In the genomic region with DNA sequence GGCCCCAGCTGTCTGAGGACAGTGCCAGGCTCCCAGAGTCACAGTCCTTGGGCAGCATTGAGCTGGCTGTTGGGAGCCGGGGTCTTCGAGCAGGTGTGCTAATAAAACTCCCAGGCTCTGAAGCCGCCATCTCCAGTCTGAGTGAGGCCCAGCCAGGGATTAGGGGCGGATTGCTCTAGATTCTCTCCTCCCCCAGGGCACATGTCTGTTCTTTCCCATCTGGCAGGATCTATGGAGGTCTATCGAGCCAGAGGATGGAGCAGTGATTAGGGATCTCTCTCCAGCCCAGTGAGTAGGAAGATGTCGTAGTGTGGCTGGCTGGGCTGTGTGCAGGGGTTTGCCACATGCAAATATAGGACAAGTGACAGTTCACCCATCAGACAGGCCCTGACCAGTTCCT, we compare ENCODE assay signal across 8 mouse cellular contexts. TPM values are rescaled to one million over a fixed set of nuclear protein-coding genes. Genes with fewer than 3 reads are reported as not detected.
A peak's percentile ranks its signal among the peaks of the same experiment; 100 is the strongest.
DNase-seq lines count a peak whose midpoint lies in the region; ATAC-seq and TF ChIP-seq lines count a peak whose summit lies in the region.

No protein-coding gene starts in this region.

- 80% methylated on average over 6 of the region's 6 CpGs for WGBS in forebrain, embryonic 11.5 days
- WGBS in forebrain, embryonic 16.5 days: 55% methylated on average over 6 of the region's 6 CpGs
- 86% methylated on average over 6 of the region's 6 CpGs for WGBS in midbrain, embryonic 10.5 days
- WGBS in midbrain, embryonic 14.5 days: 57% methylated on average over 6 of the region's 6 CpGs
- WGBS in hindbrain, embryonic 14.5 days: 59% methylated on average over 6 of the region's 6 CpGs
- 48% methylated on average over 6 of the region's 6 CpGs for WGBS in neural tube, embryonic 13.5 days
- 94% methylated on average over 6 of the region's 6 CpGs for WGBS in thymus, adult 2 months

- TF ChIP-seq POLR2A in thymus, adult 2 months (IDR thresholded peaks at IDR 0.05; ENCODE audit: control insufficient read depth, extremely low read depth, insufficient read depth, low read length, poor library complexity): no peak

- no peak for TF ChIP-seq CTCF in thymus, adult 2 months (IDR thresholded peaks at IDR 0.05; ENCODE audit: borderline replicate concordance, control insufficient read depth, extremely low read depth, insufficient read depth, low read length, poor library complexity)

- 0 out of 2 replicates have a peak overlapping the region, but pooled peaks have one; percentile 11 for H3K4me3 ChIP-seq in forebrain, embryonic 11.5 days (ENCODE audit: low read depth, low read length)
- H3K4me3 ChIP-seq in forebrain, embryonic 16.5 days (replicated peaks; ENCODE audit: low read length): no peak overlapping the region
- H3K4me3 ChIP-seq in midbrain, embryonic 10.5 days: no peak overlapping the region
- no peak overlapping the region for H3K4me3 ChIP-seq in midbrain, embryonic 14.5 days (replicated peaks; ENCODE audit: low read depth, low read length)
- no peak overlapping the region for H3K4me3 ChIP-seq in hindbrain, embryonic 14.5 days (replicated peaks; ENCODE audit: low read length)
- H3K4me3 ChIP-seq in neural tube, embryonic 13.5 days: no peak overlapping the region
- H3K4me3 ChIP-seq in thymus, adult 2 months (ENCODE audit: control insufficient read depth, insufficient read depth, low read length): no peak overlapping the region

- no peaks in the 10 kb centered on the region for H3K9me3 ChIP-seq in forebrain, embryonic 11.5 days (ENCODE audit: control insufficient read depth, low read length)
- no peaks in the 10 kb centered on the region for H3K9me3 ChIP-seq in forebrain, embryonic 16.5 days (ENCODE audit: control insufficient read depth, low read length)
- no peaks in the 10 kb centered on the region for H3K9me3 ChIP-seq in midbrain, embryonic 10.5 days (replicated peaks)
- no peaks in the 10 kb centered on the region for H3K9me3 ChIP-seq in midbrain, embryonic 14.5 days (ENCODE audit: control insufficient read depth, low read length)
- H3K9me3 ChIP-seq in hindbrain, embryonic 14.5 days (ENCODE audit: control insufficient read depth, low read length): no peaks in the 10 kb centered on the region
- no peaks in the 10 kb centered on the region for H3K9me3 ChIP-seq in neural tube, embryonic 13.5 days

- peak; percentile 3; the same call in 1 of the 2 replicates for ATAC-seq in forebrain, embryonic 11.5 days (replicated peaks; ENCODE audit: low FRiP score)
- ATAC-seq in forebrain, embryonic 16.5 days: no peak
- no peak for ATAC-seq in midbrain, embryonic 14.5 days (ENCODE audit: low FRiP score, low TSS enrichment)
- peak; percentile 44; the same call in 1 of the 2 replicates for ATAC-seq in hindbrain, embryonic 14.5 days (ENCODE audit: low FRiP score)
- peak; percentile 51 for ATAC-seq in neural tube, embryonic 13.5 days (ENCODE audit: low read depth)

- no peak overlapping the region for H3K4me2 ChIP-seq in forebrain, embryonic 11.5 days (ENCODE audit: low read depth, low read length, severe bottlenecking)
- H3K4me2 ChIP-seq in forebrain, embryonic 16.5 days (ENCODE audit: low read length): no peak overlapping the region
- H3K4me2 ChIP-seq in midbrain, embryonic 14.5 days (ENCODE audit: low read length): no peak overlapping the region
- H3K4me2 ChIP-seq in hindbrain, embryonic 14.5 days (replicated peaks): no peak overlapping the region
- no peak overlapping the region for H3K4me2 ChIP-seq in neural tube, embryonic 13.5 days

- peaks cover 5% of the 10 kb centered on the region; the same call in 1 of the 2 replicates for H3K4me1 ChIP-seq in forebrain, embryonic 11.5 days (replicated peaks; ENCODE audit: control insufficient read depth, insufficient read depth, low read length)
- peaks cover 29% of the 10 kb centered on the region for H3K4me1 ChIP-seq in forebrain, embryonic 16.5 days (replicated peaks; ENCODE audit: control insufficient read depth, insufficient read depth, low read length)
- H3K4me1 ChIP-seq in midbrain, embryonic 10.5 days: peaks cover 35% of the 10 kb centered on the region
- H3K4me1 ChIP-seq in midbrain, embryonic 14.5 days (ENCODE audit: control insufficient read depth, insufficient read depth, low read length): peaks cover 17% of the 10 kb centered on the region
- H3K4me1 ChIP-seq in hindbrain, embryonic 14.5 days (replicated peaks; ENCODE audit: control insufficient read depth, insufficient read depth, low read length): peaks cover 13% of the 10 kb centered on the region
- peaks cover 50% of the 10 kb centered on the region for H3K4me1 ChIP-seq in neural tube, embryonic 13.5 days (replicated peaks)
- H3K4me1 ChIP-seq in thymus, adult 2 months (replicated peaks; ENCODE audit: control insufficient read depth, insufficient read depth, low read length): no peaks in the 10 kb centered on the region

- H3K27me3 ChIP-seq in forebrain, embryonic 11.5 days (ENCODE audit: control insufficient read depth, insufficient read depth, low read length): no peaks in the 10 kb centered on the region
- no peaks in the 10 kb centered on the region for H3K27me3 ChIP-seq in forebrain, embryonic 16.5 days (replicated peaks; ENCODE audit: control insufficient read depth, insufficient read depth, low read length)
- H3K27me3 ChIP-seq in midbrain, embryonic 10.5 days (ENCODE audit: low read depth, poor library complexity, severe bottlenecking): no peaks in the 10 kb centered on the region
- H3K27me3 ChIP-seq in midbrain, embryonic 14.5 days (ENCODE audit: control insufficient read depth, insufficient read depth, low read length): no peaks in the 10 kb centered on the region
- H3K27me3 ChIP-seq in hindbrain, embryonic 14.5 days (ENCODE audit: control insufficient read depth, insufficient read depth, low read length): no peaks in the 10 kb centered on the region
- H3K27me3 ChIP-seq in neural tube, embryonic 13.5 days: no peaks in the 10 kb centered on the region
- H3K27me3 ChIP-seq in thymus, adult 2 months (ENCODE audit: control insufficient read depth, insufficient read depth, low read length): no peaks in the 10 kb centered on the region

- H3K9ac ChIP-seq in forebrain, embryonic 11.5 days (ENCODE audit: low read length): no peak overlapping the region
- no peak overlapping the region for H3K9ac ChIP-seq in forebrain, embryonic 16.5 days (replicated peaks; ENCODE audit: low read depth, low read length)
- H3K9ac ChIP-seq in midbrain, embryonic 14.5 days (replicated peaks; ENCODE audit: low read length): no peak overlapping the region
- no peak overlapping the region for H3K9ac ChIP-seq in hindbrain, embryonic 14.5 days
- peak overlapping the region; percentile 54 for H3K9ac ChIP-seq in neural tube, embryonic 13.5 days

- no peak overlapping the region for H3K27ac ChIP-seq in forebrain, embryonic 11.5 days (ENCODE audit: low read depth, low read length)
- H3K27ac ChIP-seq in forebrain, embryonic 16.5 days (ENCODE audit: low read length): no peak overlapping the region
- peak overlapping the region; percentile 63 for H3K27ac ChIP-seq in midbrain, embryonic 10.5 days (replicated peaks)
- no peak overlapping the region; the same call in 1 of the 2 replicates for H3K27ac ChIP-seq in midbrain, embryonic 14.5 days (replicated peaks; ENCODE audit: low read depth, low read length)
- H3K27ac ChIP-seq in hindbrain, embryonic 14.5 days: 0 out of 2 replicates have a peak overlapping the region, but pooled peaks have one; percentile 39
- H3K27ac ChIP-seq in neural tube, embryonic 13.5 days (replicated peaks): peak overlapping the region; percentile 71
- no peak overlapping the region for H3K27ac ChIP-seq in thymus, adult 2 months (ENCODE audit: control insufficient read depth, insufficient read depth, low read length)

- DNase-seq in forebrain, embryonic 11.5 days (ENCODE audit: low spot score): no peak
- no peak for DNase-seq in midbrain, embryonic 10.5 days (ENCODE audit: low spot score)
- DNase-seq in midbrain, embryonic 14.5 days: no peak
- DNase-seq in hindbrain, embryonic 14.5 days (ENCODE audit: low spot score): no peak
- no peak for DNase-seq in thymus, adult 2 months
- no peak for DNase-seq in kidney, postnatal 25 days

- H3K36me3 ChIP-seq in forebrain, embryonic 11.5 days (ENCODE audit: control insufficient read depth, insufficient read depth, low read length): no peaks in the 10 kb centered on the region
- H3K36me3 ChIP-seq in forebrain, embryonic 16.5 days (ENCODE audit: control insufficient read depth, insufficient read depth): no peaks in the 10 kb centered on the region
- peaks cover 85% of the 10 kb centered on the region for H3K36me3 ChIP-seq in midbrain, embryonic 10.5 days
- H3K36me3 ChIP-seq in midbrain, embryonic 14.5 days (ENCODE audit: control insufficient read depth, insufficient read depth, low read length): peaks cover 20% of the 10 kb centered on the region
- 0 out of 2 replicates have a peak, but pooled peaks cover 3% of the 10 kb centered on the region for H3K36me3 ChIP-seq in hindbrain, embryonic 14.5 days (replicated peaks; ENCODE audit: control insufficient read depth, insufficient read depth)
- H3K36me3 ChIP-seq in neural tube, embryonic 13.5 days: peaks cover 14% of the 10 kb centered on the region; the same call in 1 of the 2 replicates
- no peaks in the 10 kb centered on the region for H3K36me3 ChIP-seq in thymus, adult 2 months (ENCODE audit: control insufficient read depth, insufficient read depth, low read length)

RNA-seq across cellular contexts. Expression of a gene that starts 24.1 kb away (rescaled TPM):
- 13.3 and 16.1 TPM in 2 replicates for polyA plus RNA-seq in forebrain, embryonic 11.5 days (2014; fragmentation: Nextera tagmentation; extraction: Ambion mirVana)
- polyA plus RNA-seq in forebrain, embryonic 16.5 days (2015; fragmentation: Nextera tagmentation; extraction: Ambion mirVana): 30.4 and 34.9 TPM in 2 replicates
- 9.6 and 13.3 TPM in 2 replicates for polyA plus RNA-seq in midbrain, embryonic 10.5 days (2016; fragmentation: Nextera tagmentation; extraction: Ambion mirVana)
- 28.4 and 29.1 TPM in 2 replicates for polyA plus RNA-seq in midbrain, embryonic 14.5 days (2014; fragmentation: Nextera tagmentation; extraction: Ambion mirVana)
- 31.0 and 33.9 TPM in 2 replicates for polyA plus RNA-seq in hindbrain, embryonic 14.5 days (2014; fragmentation: Nextera tagmentation; extraction: Ambion mirVana)
- polyA plus RNA-seq in neural tube, embryonic 13.5 days (2015; fragmentation: Nextera tagmentation; extraction: Ambion mirVana): 32.2 and 33.9 TPM in 2 replicates
- polyA plus RNA-seq in thymus, adult 2 months (2012; rRNA removed): 4.1 and 5.3 TPM in 2 replicates

RNA-seq across cellular contexts. Expression of a gene that starts 50.4 kb away (rescaled TPM):
- polyA plus RNA-seq in forebrain, embryonic 11.5 days (2014; fragmentation: Nextera tagmentation; extraction: Ambion mirVana): 13.6 and 15.7 TPM in 2 replicates
- 12.3 and 13.1 TPM in 2 replicates for polyA plus RNA-seq in forebrain, embryonic 16.5 days (2015; fragmentation: Nextera tagmentation; extraction: Ambion mirVana)
- 11.8 and 13.9 TPM in 2 replicates for polyA plus RNA-seq in midbrain, embryonic 10.5 days (2016; fragmentation: Nextera tagmentation; extraction: Ambion mirVana)
- 10.6 and 11.4 TPM in 2 replicates for polyA plus RNA-seq in midbrain, embryonic 14.5 days (2014; fragmentation: Nextera tagmentation; extraction: Ambion mirVana)
- 10.0 and 10.4 TPM in 2 replicates for polyA plus RNA-seq in hindbrain, embryonic 14.5 days (2014; fragmentation: Nextera tagmentation; extraction: Ambion mirVana)
- 9.2 and 9.8 TPM in 2 replicates for polyA plus RNA-seq in neural tube, embryonic 13.5 days (2015; fragmentation: Nextera tagmentation; extraction: Ambion mirVana)
- 6.3 and 6.8 TPM in 2 replicates for polyA plus RNA-seq in thymus, adult 2 months (2012; rRNA removed)

RNA-seq across cellular contexts. Expression of a gene that starts 51.0 kb away (rescaled TPM):
- polyA plus RNA-seq in forebrain, embryonic 11.5 days (2014; fragmentation: Nextera tagmentation; extraction: Ambion mirVana): 57.7 and 63.4 TPM in 2 replicates
- 13.3 and 13.4 TPM in 2 replicates for polyA plus RNA-seq in forebrain, embryonic 16.5 days (2015; fragmentation: Nextera tagmentation; extraction: Ambion mirVana)
- 87.1 and 101 TPM in 2 replicates for polyA plus RNA-seq in midbrain, embryonic 10.5 days (2016; fragmentation: Nextera tagmentation; extraction: Ambion mirVana)
- polyA plus RNA-seq in midbrain, embryonic 14.5 days (2014; fragmentation: Nextera tagmentation; extraction: Ambion mirVana): 22.3 and 38.0 TPM in 2 replicates
- 10.7 and 14.0 TPM in 2 replicates for polyA plus RNA-seq in hindbrain, embryonic 14.5 days (2014; fragmentation: Nextera tagmentation; extraction: Ambion mirVana)
- 9.0 and 10.5 TPM in 2 replicates for polyA plus RNA-seq in neural tube, embryonic 13.5 days (2015; fragmentation: Nextera tagmentation; extraction: Ambion mirVana)
- 5.6 and 5.7 TPM in 2 replicates for polyA plus RNA-seq in thymus, adult 2 months (2012; rRNA removed)

Comparison
In these comparisons a context has a peak if more than half of its experiments do, and no peak if none do; other contexts are left out.
1. ATAC-seq: peak in forebrain, embryonic 11.5 days (single experiment), hindbrain, embryonic 14.5 days (single experiment) and neural tube, embryonic 13.5 days (single experiment); none in forebrain, embryonic 16.5 days (single experiment) and midbrain, embryonic 14.5 days (single experiment).
2. H3K27ac ChIP-seq: peak in midbrain, embryonic 10.5 days (single experiment), hindbrain, embryonic 14.5 days (single experiment) and neural tube, embryonic 13.5 days (single experiment); none in forebrain, embryonic 11.5 days (single experiment), forebrain, embryonic 16.5 days (single experiment), midbrain, embryonic 14.5 days (single experiment) and thymus, adult 2 months (single experiment).